Mouse (Mus musculus) bone marrow, adult 2 months (tissue): Measurements from ENCODE around the gene Ebf4. TPM values are rescaled to one million over a fixed set of nuclear protein-coding genes. Genes with fewer than 3 reads are reported as not detected.

Experiments used
- H3K27ac ChIP-seq: fragments of 200-500 bp; 2 replicates; pipeline ENCODE4 v1.5.1; 2012; ENCODE audit warnings: low read depth, mild to moderate bottlenecking, control low read depth, inconsistent platforms, low read length; ENCODE audit not compliant: control insufficient read depth, poor library complexity, insufficient read depth
- H3K4me1 ChIP-seq: fragments of 200-500 bp; 2 replicates; pipeline ENCODE4 v1.6.1; 2011; ENCODE audit warnings: low read length; ENCODE audit not compliant: control insufficient read depth, insufficient read depth
- H3K4me3 ChIP-seq: fragments of 200-500 bp; replicated peaks from 2 replicates; pipeline ENCODE3; 2011; ENCODE audit warnings: mild to moderate bottlenecking, low read depth, low read length, control low read depth; ENCODE audit not compliant: control insufficient read depth
- CTCF ChIP-seq: fragments of 200-500 bp; IDR thresholded peaks from 2 replicates; pipeline ENCODE4 v1.5.1; 2011; ENCODE audit warnings: low read length, control low read depth; ENCODE audit not compliant: control insufficient read depth, insufficient read depth
- POLR2A ChIP-seq: fragments of 200-500 bp; IDR thresholded peaks from 2 replicates; pipeline ENCODE4 v1.6.1; 2011; ENCODE audit warnings: low read depth, mild to moderate bottlenecking, control low read depth, low read length, borderline replicate concordance; ENCODE audit not compliant: control insufficient read depth
- WGBS: fragments of 180-500 bp; shearing (Covaris S2); methylation state at CpG from one replicate; pipeline ENCODE4 v1.1.7; 2018; 5-methylcytosine and 5-hydroxymethylcytosine counted together
- polyA plus RNA-seq: library from polyadenylated mRNA; stranded (reverse); fragments of >200 nt; gene quantifications from 2 replicates; pipeline ENCODE4 v1.2.4, GENCODE M21; 2011; ENCODE audit warnings: low replicate concordance; ENCODE audit not compliant: missing spikeins, insufficient read depth, insufficient read length

Ebf4 gene
- polyA plus RNA-seq, 1 experiment = not detected

GRCm38 (mm10) chr2:130289086-130289485 is 5.9 kb upstream of the Ebf4 start:
- no peak overlapping the region for H3K27ac ChIP-seq
- no peaks in the 10 kb centered on the region for H3K4me1 ChIP-seq
- TF ChIP-seq CTCF (no peak), POLR2A (no peak)
- WGBS = 68% methylated on average over 4 of the region's 4 CpGs
- no peak overlapping the region for H3K4me3 ChIP-seq

DNA sequence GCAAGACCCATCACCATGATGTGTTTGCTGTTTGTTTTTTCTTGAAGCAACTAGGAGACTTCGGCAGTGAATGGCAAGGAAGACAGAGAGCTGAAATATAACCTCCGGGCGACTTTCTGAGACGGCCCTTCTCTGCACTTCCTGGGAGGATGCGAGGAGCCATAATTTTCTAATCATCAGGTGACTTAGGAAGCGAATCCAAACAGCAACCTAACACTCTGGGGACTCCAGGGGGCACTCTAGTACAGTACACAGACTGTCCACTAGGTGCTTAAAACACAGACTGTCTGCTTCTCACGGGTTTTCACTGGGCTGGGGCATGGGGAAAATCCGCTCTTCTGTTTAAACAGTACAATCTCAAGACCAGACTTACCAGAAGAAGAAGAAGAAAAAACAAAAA is 3.5 kb upstream of the Ebf4 start:
- H3K27ac ChIP-seq = no peak overlapping the region
- 3% methylated on average over 8 of the region's 8 CpGs for WGBS
- peak; percentile 50 for TF ChIP-seq CTCF
- no peak for TF ChIP-seq POLR2A

DNA sequence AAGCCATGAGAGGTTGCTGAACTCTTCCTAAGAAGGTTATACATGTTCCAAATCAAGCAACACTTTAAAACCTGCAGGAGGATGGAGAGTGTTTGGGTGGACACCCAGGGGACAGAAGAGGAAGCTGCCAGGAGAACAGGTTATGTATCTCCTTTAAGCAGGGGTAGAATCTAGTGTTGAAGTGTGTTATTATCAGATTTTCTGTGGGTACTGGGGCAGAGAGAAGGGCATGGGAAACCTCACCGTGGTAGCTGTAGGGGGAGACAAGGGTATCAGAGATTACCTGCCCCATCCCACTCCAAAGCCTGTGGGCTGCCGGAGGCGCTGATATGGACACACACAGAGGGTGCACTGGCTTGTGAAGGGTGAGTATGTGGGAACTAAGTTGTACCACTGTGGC is 2.0 kb upstream of the Ebf4 start:
- Histone ChIP-seq H3K4me3 (no peak overlapping the region), H3K4me1 (no peaks in the 10 kb centered on the region), H3K27ac (no peak overlapping the region)
- TF ChIP-seq POLR2A = no peak
- WGBS = 34% methylated on average over 3 of the region's 3 CpGs

More for the DNA sequence above, 3.5 kb upstream of the Ebf4 start:
- no peak overlapping the region for H3K4me3 ChIP-seq
- H3K4me1 ChIP-seq = no peaks in the 10 kb centered on the region

GRCm38 (mm10) chr2:130293486-130293885 is 1.5 kb upstream of the Ebf4 start:
- H3K27ac ChIP-seq = no peak overlapping the region
- H3K4me1 ChIP-seq = no peaks in the 10 kb centered on the region
- 9% methylated on average over 4 of the region's 4 CpGs for WGBS
- H3K4me3 ChIP-seq = no peak overlapping the region
- TF ChIP-seq CTCF (no peak), POLR2A (no peak)

GRCm38 (mm10) chr2:130294218-130294935 is 592 bp upstream of the Ebf4 start:
- no peaks in the 10 kb centered on the region for H3K4me1 ChIP-seq
- TF ChIP-seq CTCF (no peak), POLR2A (no peak)
- H3K4me3 ChIP-seq = no peak overlapping the region
- WGBS = 14% methylated on average over 20 of the region's 20 CpGs
- H3K27ac ChIP-seq = no peak overlapping the region; the same call in 1 of the 2 replicates

GRCm38 (mm10) chr2:130295331-130296133 is 563 bp downstream of the Ebf4 start:
- H3K4me1 ChIP-seq = no peaks in the 10 kb centered on the region
- H3K27ac ChIP-seq = no peak overlapping the region; the same call in 1 of the 2 replicates
- H3K4me3 ChIP-seq = no peak overlapping the region
- WGBS = 1% methylated on average over 97 of the region's 99 CpGs
- TF ChIP-seq CTCF (no peak), POLR2A (no peak)

- no peak for TF ChIP-seq CTCF
- 10% methylated on average over 20 of the region's 20 CpGs for WGBS
- H3K4me3 ChIP-seq = no peak overlapping the region
These were observed 1.3 kb downstream of the Ebf4 start for GRCm38 (mm10) chr2:130296134-130296745.

DNA sequence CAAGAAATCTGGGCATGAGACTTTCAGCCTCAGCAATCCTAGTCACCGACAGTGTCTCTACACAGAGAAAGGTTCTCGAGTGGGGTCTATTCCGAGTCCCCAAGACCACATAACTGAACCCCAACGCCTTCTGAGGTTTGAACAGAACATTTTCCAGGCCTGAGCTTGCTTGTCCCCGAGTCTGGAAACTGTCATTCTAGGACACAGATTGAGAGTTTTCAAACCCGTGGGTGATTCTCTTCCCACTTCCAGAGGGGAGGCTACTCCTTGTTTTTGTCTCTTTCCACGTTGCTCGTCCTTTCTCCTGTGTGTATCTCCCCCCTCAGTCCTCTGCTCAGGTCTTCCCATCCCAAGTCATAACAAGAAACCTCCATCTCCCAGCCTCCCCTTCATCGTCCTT is 2.6 kb downstream of the Ebf4 start:
- Histone ChIP-seq H3K4me3 (no peak overlapping the region), H3K27ac (no peak overlapping the region), H3K4me1 (no peaks in the 10 kb centered on the region)
- TF ChIP-seq CTCF (no peak), POLR2A (no peak)
- 73% methylated on average over 9 of the region's 9 CpGs for WGBS

More at GRCm38 (mm10) chr2:130296134-130296745, 1.3 kb downstream of the Ebf4 start:
- H3K27ac ChIP-seq = no peak overlapping the region
- no peaks in the 10 kb centered on the region for H3K4me1 ChIP-seq
